Mouse (Mus musculus) T-cell, adult 2 months (primary cell): ENCODE data around the gene Sufu.

ENCODE experiments used
- DNase-seq: peaks from one replicate; pipeline ENCODE4 v3.0.0; 2022; ENCODE audit warnings: low spot score

Gene Sufu

DNA sequence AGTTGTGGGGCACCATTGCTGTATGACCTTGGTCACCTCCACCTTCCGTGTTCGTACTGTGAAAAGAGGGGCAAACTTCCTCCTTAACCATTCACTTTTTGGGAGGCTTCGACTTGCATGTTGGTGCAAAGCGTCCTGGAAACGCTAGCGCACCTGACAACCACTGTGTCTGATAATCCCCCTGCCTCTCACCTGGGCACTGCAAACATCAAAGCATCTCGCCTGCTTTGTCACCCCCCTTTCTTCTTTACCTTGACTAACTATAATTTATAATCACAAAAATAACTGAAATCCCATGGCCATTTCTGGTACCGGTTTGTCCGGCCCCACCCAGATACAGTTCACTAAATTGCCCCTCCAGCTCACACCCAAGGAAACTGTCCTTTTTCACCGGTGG, 2.0 kb upstream of the Sufu start:
- no peak for DNase-seq

- peak; percentile 96 for DNase-seq
These were observed 1.3 kb upstream of the Sufu start, which contains the start of gene Actr1a for GRCm38 (mm10) chr19:46395109-46396009. TSS of gene Actr1a (minus strand) at chr19:46395748.

DNA sequence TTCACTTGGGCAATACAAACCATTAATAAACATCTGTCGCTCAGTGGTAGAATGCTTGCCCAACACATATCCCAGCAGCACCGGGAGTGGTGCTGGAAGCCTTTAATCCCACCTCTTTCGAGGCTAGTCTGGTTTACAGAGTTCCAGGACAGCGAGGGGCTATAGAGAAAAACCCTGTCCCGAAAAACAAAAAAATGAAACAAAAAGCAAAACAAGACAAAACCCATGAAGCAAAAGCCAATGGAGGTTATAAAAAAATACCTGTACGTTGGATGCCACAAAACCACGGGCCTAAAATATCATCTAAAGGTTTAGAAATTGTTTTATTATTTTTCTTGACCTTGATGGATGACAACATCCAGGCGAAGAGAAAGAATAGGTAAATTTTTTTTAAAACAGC, 587 bp upstream of the Sufu start:
- no peak for DNase-seq

- peak; percentile 14 for DNase-seq
These were observed 823 bp downstream of the Sufu start for GRCm38 (mm10) chr19:46397436-46398001.

DNA sequence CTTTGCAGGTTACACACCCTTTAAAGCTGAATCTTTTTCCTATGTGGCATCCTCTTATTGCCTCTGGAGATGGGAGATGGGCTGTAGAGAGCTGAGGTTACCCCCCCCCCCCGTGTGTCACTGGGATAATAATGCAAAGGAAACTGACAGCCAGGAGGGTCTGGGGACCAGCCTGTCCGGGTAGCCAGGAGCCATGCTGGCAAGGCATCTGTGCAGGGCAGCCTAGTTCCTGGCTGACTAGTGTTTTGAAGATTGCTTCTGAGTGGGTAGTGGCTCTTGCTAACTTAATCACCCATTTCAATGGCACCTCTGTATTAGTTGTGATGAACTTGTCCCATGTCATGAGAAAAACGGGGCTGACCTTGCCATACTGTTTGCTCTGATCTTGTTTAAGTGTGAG, 1.7 kb downstream of the Sufu start:
- DNase-seq, result no peak

- no peak for DNase-seq
These were observed 2.7 kb downstream of the Sufu start for GRCm38 (mm10) chr19:46399372-46399771.

GRCm38 (mm10) chr19:46399886-46400285, 3.2 kb downstream of the Sufu start:
- DNase-seq, result no peak

GRCm38 (mm10) chr19:46400558-46400957, 3.9 kb downstream of the Sufu start:
- DNase-seq, result no peak

GRCm38 (mm10) chr19:46404030-46404429, 7.3 kb downstream of the Sufu start:
- DNase-seq, result no peak

DNA sequence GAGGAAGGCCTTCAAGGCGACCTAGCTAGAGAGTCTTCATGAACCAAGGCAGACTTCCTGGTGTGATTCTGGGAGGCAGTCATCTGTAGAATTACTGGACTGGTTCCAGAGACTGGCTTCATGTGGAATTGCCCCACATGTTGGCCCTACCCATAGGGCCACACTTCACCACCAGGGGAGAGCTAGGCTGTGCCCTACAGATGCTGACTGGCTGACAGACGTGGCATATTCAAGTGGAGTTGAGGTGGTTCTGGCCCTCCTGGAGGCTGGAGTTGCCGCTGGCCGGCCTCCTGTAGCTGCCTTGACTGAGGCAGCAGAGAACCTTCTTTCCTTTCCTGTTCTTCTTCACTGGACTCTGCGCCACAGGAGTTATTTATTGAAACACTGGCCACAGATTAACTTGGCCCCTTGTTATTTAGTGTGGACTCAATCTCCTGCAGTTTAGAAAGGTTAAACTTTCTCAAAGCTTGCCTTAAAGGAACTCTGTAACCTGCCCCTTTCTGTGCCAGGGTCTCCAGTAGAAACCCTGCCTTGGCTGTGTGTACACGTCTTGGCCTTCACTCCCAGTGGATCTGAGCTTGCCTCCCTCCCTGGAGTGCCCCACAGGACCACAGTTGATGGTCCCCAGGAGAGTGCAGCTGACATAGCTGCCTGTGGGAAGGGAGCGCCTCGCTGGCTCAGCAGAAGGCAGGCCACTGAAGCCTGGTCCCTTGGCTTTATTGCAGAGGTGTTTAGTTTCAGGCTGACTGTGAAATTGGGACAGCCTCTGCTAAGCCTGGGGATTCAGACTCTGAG, 10.1 kb downstream of the Sufu start:
- no peak for DNase-seq

GRCm38 (mm10) chr19:46409506-46409905, 12.8 kb downstream of the Sufu start:
- no peak for DNase-seq

- DNase-seq, result no peak
These were observed 15.5 kb downstream of the Sufu start for GRCm38 (mm10) chr19:46412056-46412805.

DNA sequence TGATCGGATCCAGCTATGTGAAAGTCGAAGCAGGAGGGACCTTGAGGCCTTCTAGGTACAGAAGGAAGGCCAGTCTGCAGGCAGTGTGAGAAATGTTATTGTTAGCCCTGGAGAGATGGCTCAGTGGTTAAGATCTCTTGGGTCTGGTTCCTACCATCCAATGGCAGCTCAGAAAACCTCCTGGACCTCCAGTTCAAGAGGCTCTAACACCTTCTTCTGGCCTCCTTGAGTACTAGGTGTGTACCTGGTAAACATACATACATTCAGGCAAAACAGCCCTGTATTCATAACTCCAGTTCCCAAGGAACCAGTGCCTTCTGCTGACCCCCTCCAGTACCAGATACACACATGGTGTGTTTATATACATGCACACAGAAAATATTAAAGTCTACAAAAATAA, 17.3 kb downstream of the Sufu start:
- no peak for DNase-seq

GRCm38 (mm10) chr19:46414486-46414885, 17.8 kb downstream of the Sufu start:
- no peak for DNase-seq

- DNase-seq, result no peak
These were observed 19.6 kb downstream of the Sufu start for GRCm38 (mm10) chr19:46416276-46416675.

GRCm38 (mm10) chr19:46418051-46418450, 21.4 kb downstream of the Sufu start:
- DNase-seq, result no peak

GRCm38 (mm10) chr19:46420410-46420809, 23.7 kb downstream of the Sufu start:
- no peak for DNase-seq

GRCm38 (mm10) chr19:46422384-46423338, 26.0 kb downstream of the Sufu start:
- no peak for DNase-seq

GRCm38 (mm10) chr19:46425266-46425665, 28.6 kb downstream of the Sufu start:
- no peak for DNase-seq

DNA sequence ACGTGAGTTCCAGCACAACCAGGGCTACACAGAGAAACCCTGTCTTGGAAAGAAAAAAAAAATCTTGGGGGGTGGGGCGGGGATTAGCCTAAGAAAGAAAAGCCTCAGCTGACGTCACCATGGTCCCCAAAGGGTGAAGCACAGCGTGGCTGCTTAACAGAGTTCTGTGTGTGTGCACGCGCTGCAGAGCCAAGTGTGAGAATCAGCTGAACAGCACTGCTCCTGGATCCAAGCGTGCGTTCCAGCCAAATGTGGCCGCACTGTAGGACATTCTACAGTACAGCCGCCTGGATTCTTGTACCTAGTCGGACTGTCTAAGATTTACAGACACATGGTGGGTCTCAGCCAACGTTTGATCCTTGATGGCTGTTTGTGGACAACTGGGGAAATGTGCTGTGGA, 29.8 kb downstream of the Sufu start:
- DNase-seq, result no peak

- DNase-seq, result no peak
These were observed 32.6 kb downstream of the Sufu start for GRCm38 (mm10) chr19:46429250-46429649.
